ENCODE assay signal across 18 mouse cellular contexts in the genomic region with DNA sequence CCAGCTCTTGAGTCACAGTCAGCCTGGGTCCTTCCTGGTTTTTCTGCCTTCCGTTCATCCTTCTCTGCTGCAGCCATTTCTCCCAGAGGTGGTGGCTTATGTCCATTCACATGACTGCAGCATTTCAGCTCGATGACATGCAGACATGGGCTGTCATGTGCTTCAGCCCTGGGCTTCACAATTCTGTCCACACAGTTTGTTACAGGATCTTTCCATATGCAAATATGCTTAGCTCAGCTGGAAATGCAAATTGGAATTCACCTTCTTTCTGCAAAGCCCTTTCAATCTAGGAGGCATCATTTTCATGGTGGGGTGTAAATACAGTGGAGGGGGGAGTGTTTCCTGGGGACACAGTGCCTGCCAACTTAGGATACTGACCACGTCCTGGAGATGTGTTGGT.
"Had no signal": no experiment of that assay in that cellular context is flagged by ENCODE, and none has a peak within 500 bp of the region (broad histone marks: within the 10 kb centered on the region; RNA-seq: fewer than 3 reads in every experiment).

No protein-coding gene starts in this region.

- H3K4me1 ChIP-seq: midbrain, embryonic 12.5 days; neural tube, embryonic 13.5 days; neural tube, embryonic 15.5 days; stomach, embryonic 15.5 days had no signal

- H3K36me3 ChIP-seq: midbrain, embryonic 10.5 days; midbrain, embryonic 12.5 days; neural tube, embryonic 13.5 days; neural tube, embryonic 15.5 days; stomach, embryonic 15.5 days had no signal

- H3K27me3 ChIP-seq: stomach, embryonic 15.5 days had no signal

- DNase-seq: lung, adult 18-20 months; lung, embryonic 14.5 days; lung, postnatal 10 days; midbrain, embryonic 14.5 days; retina, postnatal 1 day; right cerebral cortex, adult 18-20 months; right cerebral cortex, postnatal 25 days; right cerebral cortex, postnatal 4 days; spleen, adult 18-20 months; thymus, adult 2 months; thymus, postnatal 25 days had no signal

- H3K9ac ChIP-seq: lung, embryonic 14.5 days; midbrain, embryonic 12.5 days; neural tube, embryonic 13.5 days; neural tube, embryonic 15.5 days; stomach, embryonic 15.5 days had no signal

- H3K9me3 ChIP-seq: midbrain, embryonic 10.5 days; midbrain, embryonic 12.5 days; neural tube, embryonic 13.5 days; neural tube, embryonic 15.5 days; stomach, embryonic 15.5 days had no signal

- H3K4me3 ChIP-seq: midbrain, embryonic 10.5 days; midbrain, embryonic 12.5 days; myocyte; neural tube, embryonic 13.5 days; neural tube, embryonic 15.5 days; stomach, embryonic 15.5 days had no signal

- H3K4me2 ChIP-seq: lung, embryonic 14.5 days; midbrain, embryonic 12.5 days; neural tube, embryonic 13.5 days; neural tube, embryonic 15.5 days; stomach, embryonic 15.5 days had no signal

- H3K27ac ChIP-seq: midbrain, embryonic 10.5 days; midbrain, embryonic 12.5 days; neural tube, embryonic 13.5 days; neural tube, embryonic 15.5 days; stomach, embryonic 15.5 days; stomach, postnatal 0 days had no signal
